Mouse (Mus musculus): Measurements from ENCODE around the gene Nup210.
A peak's percentile ranks its signal among the peaks of the same experiment; 100 is the strongest.
"Not testable (repeated sequence)": the region's sequence is repeated elsewhere in the genome, so short reads cannot be mapped to it uniquely, and the experiment has no call there.

Gene Nup210

DNA sequence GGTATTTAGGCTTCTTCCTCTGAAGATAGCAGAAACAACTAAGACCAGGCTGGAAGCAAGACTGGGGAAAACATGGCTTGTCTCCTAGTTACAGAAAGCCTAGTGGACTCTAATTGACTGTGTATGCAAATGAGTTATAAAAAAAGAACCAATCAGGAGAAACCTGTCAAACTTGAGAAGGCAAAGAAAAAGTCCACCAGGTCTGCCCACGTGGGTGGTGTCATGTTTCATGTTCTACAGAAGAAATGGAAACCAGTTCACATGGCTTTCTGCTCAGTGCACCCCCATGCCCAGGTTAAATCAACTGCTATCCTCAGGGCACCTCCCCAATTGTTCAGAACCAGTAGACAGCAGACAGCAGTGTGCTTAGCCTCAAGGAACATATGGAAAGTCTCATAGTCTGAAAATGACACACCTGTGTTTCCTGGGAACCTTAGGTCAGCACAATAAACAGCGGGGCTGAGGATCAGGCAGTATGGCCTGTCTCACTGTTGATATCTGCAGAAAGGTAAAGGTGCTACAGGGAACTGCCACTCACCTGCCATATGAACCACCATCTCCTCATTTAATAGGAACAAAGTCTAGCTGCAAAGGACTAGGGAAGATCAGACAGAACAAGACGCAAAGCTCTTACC, 11.7 kb downstream of the Nup210 start:
- DNase-seq (ENCODE audit: low read depth) = no peak

DNA sequence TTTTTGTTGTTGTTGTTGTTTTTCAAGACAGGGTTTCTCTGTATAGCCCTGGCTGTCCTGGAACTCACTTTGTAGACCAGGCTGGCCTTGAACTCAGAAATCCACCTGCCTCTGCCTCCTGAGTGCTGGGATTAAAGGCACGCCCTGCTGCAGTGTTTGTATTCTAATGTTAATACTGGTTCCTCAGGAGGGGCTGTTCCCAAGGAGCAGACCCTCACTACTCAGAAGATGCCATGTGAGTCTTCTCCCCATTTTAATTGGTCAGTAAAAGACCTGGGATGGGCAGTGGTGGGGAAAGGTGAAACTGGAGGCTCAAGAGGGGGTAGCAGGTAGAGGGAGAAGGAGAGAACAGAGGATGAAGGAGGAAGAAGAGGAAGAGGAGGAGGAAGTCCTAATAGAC, 13.2 kb downstream of the Nup210 start:
- not testable (repeated sequence) for DNase-seq (ENCODE audit: low read depth)

DNA sequence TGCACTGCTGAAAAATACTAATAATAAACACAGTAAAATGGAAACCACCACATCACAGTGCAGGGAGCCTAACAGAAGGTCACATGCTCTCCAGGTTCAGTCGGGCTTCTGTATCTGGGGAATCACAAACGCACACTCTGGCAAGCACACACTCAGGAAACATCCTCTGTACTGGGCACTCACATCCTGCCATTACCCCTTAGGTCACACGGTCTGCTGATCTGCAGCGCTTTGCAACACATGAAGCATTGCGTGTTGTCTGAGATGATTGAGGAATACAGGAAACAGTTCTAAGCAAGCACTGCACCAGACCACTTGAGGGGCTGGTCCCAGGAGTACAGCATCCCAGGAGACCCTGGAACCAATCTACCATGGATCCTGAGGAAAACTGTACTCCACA, 16.0 kb downstream of the Nup210 start:
- DNase-seq (ENCODE audit: low read depth) = no peak

DNA sequence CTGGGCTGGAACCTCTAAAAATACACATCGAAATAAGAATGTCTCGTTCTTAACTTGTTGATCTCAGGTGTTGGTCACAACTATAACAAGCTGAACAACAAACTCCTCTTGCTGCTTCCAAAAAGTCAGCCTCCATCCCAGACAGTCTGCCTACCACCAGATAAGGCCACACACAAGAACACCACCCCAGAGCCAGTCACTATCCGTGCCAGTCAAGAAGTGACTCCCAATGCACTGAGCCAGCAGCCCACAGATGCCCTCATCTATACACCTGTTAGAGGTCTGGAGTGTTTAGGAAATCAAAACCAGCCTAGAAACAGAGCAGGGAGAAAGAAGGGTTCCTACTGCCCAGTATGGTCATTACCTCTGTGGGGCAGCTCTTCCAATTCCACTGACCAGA, 18.8 kb downstream of the Nup210 start:
- no peak for DNase-seq (ENCODE audit: low read depth)

DNA sequence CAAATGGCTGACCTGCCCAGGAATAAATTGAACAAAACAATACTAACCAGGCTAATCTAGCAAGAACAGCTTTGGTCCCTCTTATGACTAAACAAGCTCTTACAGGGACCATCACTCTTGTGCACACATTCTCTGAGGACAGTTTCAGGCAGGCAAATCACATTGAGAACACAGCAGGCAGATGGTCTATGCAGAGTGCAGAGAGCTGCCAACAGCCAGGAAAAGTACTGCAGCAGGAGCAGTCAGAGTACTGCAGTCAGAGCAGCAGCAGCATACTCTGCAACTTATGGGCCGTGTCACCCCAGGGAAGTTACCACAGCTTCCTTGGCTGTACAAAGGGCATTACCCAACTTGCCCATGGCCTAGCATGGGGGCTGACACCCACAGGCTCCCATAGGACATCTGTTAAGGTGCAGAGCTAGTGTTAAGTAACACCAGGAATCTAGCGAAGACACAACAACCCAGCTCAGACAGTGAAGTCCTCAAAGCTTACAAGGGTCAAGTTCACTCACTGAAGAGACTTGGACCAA, 21.5 kb downstream of the Nup210 start:
- no peak for DNase-seq (ENCODE audit: low read depth)

DNA sequence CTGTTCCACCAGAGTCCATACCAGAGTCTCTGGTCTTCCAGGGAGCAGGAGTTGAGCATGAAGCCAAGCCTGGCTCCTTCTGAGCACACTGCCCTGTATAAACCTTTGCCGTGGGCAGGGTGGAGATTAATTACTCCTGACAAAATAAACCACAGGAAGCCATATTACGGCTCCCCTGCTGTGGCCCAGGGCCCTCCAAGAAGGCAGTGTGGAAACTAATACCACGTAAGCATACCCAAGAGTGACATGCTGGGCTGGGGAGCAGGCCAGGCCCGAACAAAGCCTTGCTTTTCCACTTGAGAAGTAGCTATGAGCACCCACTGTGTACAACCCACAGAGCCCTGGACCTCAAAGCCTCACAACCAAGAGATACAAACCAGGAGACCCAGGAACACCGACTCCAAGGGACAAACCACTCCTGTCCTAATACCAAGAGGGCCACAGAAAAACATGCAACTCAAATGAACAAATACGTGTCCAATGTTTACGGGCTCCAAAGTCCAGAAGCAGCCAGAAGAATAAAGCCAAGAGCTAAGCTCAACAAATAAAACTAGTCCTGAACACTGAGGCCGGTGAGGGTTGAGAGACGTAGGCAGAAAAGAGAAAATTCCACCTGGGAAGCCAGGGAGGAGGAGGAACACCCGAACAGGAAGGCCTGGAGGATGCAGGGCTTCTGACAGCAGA, 24.3 kb downstream of the Nup210 start:
- peak; percentile 89 for DNase-seq (ENCODE audit: low read depth)

DNA sequence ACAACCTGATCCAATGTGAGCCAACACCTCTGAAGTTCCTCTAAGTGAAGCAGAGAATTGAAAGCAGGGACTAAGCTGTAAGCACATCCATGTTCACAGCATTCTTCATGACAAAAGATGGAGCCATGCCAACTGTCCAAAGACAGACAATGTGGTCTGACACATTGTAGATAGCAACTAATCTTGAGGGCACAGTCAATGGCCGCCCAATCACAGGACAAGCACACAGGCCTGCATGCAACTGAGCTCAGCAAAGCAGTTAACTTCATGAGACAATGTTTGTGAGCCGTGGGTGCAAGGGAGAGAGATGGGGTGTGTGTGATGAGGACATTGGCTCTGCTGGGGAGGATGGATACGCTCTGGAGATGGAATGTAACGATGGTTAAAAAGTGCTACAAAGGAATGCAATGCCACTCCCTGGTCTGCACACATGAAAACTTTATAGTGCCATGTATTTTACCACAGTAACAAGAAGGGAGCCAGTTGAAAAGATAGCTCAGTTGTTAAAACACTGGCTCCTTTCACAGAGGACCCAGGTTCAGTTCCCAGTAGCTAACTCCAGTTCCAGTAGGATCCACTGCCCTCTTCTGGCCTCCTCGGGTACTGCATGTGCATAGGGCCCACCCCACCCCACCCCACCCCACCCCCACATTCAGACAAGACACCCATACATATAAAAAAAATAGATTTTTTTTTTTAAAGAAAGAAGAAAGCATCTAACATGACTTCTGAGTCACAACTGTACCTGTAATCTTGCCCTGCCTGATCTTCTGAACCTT, 31.3 kb downstream of the Nup210 start:
- DNase-seq (ENCODE audit: low read depth) = no peak

DNA sequence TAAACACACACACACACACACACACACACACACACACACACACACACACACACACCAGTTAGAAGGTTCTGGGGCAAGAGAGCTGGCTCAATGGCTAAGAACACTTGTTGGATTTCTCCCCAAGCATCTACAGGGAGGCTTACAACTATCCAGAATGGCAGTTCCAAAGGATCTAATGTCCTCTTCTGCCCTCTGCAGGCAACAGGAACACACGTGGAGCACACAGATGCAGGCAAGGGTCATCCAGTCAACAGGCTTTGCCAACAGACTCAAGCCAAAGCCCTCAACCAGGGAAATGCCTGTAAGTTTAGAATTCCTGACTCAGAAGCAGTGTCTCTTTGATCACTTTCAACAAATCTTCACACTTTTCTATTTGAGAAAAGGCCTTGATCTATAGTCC, 36.6 kb downstream of the Nup210 start:
- no peak for DNase-seq (ENCODE audit: low read depth)

DNA sequence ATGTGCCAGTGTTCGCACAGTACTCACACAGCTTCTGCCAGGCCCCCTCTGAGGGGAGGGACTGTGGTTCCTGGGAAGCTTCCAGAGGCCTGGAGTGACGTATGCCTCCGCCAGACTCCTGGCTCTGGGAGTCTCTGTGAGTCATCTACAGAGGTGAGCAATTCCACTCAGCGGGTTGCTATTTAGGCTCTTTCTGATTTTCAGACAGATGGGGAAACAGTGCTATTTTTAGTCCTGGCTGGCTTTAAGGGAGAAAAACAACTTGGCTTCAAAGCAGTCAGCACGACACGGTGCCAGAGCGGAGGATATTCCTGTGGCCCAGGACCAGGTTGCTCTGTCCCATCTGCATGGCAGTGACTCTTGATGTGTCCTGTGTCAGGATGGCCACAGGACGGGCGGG, 40.4 kb downstream of the Nup210 start:
- peak; percentile 95 for DNase-seq (ENCODE audit: low read depth)

DNA sequence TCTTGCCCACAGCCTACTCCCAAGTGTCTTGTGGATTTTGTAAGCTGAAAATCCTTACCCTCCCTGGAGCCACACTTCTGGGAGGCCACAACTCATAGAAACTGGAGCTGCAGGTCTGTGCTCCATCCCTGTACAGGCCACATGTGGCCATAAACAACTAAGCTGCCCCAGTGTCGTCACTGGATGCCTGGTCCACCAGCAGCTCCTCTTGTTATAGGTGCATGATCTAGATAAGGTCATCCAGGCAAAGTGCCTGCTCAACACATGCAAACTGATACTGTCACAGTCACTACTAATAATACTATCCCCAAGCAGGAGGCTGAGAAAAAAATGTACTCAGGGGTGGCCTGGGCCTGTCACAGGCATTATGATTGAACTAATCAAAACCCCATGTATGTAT, 48.1 kb downstream of the Nup210 start:
- DNase-seq (ENCODE audit: low read depth) = no peak

DNA sequence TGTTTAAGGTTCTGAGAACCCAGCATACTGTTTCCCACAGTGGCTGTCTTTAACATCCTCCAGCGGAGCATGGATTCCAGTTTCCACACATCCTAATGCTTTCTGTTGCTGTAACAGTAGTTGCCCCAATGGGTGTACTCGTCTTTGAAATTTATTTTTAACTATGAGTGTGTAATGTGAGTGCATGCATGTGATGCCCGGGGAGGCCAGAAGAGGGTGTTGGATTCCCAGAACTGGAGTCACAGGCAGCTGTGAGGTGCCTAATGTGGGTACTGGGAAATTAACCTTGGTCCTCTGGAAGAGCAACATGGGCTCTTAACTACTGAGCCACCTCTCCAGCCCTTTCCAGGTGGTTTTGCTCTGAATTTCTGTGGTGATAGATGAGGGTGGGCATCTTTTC, 49.6 kb downstream of the Nup210 start:
- no peak for DNase-seq (ENCODE audit: low read depth)

DNA sequence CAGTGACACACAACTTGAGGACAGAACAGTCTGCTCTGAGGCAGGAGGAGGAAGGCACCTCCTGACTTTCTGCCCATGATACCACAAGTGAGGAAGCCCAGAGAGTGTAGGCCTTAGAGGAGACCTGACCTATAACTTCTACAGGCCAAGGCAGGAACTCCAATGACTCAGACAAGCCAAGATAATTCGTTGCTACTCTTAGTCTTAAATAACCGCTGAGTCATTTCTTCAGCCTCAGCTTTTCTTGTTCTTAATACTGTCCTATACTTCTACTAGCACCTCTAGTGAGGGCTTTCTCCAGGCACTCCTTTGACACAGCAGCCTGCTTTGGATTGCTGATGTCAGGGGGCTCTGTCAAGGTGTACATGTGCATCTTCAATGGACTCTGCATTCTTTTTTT, 55.3 kb downstream of the Nup210 start:
- no peak for DNase-seq (ENCODE audit: low read depth)

DNA sequence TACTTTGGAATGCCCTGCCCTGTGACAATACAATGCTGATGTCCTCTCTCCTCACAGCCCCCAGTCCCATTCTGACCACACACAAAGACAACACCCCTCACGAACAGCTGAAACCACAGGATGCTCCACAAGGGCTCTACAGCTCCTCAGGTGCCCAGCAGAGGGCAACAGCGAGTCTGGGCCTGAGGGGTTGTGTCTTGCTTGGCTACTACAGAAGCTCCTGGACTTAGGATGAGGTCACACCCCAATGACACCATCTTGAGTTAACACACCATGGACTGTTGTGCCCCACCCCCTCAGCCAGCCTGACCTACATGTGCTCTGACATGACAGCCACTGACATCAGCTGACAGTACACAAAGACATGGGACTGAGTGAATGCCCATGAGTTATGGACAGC, 56.9 kb downstream of the Nup210 start:
- DNase-seq (ENCODE audit: low read depth) = no peak

DNA sequence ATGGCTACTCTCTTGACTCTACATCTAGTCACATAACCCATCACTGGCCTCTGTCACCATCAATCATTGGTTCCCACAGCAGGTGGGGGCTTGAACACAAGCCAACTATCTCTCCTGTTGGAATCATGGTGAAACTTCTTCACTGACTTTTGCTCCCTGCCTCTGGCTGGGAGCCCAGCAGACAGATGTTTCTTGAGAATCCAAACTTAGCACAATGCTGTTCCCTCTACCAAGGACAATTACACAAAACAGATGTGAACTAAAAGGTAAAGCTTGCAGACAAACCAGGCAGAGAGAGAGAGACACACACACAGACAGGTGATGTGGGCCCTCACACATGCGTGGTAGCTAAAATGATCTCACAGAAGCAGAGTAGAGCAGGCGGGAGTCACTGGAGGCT, 58.6 kb downstream of the Nup210 start:
- no peak for DNase-seq (ENCODE audit: low read depth)

DNA sequence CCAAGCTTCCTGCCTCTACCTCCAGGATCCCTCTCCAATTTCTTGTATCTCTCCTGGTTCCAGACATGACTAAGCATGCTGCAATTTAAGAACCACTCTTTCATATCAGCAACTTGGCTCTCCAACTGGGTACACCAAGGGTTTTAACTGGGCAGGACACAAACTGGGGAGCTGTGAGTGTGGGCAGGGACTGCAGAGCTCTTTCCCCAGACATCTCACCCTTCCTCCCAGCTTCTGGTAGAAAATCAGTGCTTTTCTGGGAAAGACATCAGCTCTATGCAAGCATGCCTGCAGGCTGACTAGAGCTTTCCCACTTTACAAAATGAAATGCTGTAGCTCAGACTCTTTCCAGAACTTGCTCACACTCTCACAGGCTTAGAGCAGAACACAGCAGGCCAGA, 60.3 kb downstream of the Nup210 start:
- DNase-seq (ENCODE audit: low read depth) = no peak

DNA sequence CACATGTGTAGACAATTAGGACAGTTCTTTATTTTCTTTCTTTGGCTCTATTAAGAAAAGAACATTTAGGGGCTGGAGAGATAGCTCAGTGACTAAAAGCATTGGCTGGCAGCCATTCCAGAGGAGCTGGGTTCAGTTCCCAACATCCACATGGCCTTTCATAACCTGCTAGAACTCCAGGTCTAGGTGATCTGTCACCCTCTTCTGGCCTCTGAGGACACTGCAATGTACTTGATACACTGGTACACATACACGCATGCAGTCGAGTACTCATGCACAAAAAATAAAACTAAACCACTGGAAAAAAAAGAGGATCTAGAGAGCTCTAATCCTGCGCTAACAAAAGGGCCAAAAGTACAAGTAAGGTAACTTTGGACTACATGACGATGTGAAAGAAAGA, 64.1 kb downstream of the Nup210 start:
- DNase-seq (ENCODE audit: low read depth) = no peak

DNA sequence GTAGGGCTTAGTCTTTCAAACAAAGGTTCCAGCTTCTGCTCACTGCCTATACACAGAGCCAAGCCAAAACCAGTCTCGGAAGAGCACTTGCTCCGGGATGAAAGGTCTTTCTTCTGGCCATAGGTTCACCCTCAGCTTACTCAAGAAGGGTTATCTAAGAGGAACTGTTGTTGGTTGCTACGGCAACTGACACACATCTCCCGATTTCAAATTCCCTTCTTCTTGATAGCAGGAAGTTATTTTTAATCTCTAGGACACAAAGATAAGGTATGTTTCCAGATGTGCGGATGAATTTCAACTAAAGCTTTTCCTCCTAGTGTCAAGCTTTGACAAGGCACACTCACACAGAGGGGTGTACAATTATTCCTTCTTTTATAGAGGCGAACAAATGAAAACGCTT, 68.6 kb downstream of the Nup210 start:
- DNase-seq (ENCODE audit: low read depth) = no peak

DNA sequence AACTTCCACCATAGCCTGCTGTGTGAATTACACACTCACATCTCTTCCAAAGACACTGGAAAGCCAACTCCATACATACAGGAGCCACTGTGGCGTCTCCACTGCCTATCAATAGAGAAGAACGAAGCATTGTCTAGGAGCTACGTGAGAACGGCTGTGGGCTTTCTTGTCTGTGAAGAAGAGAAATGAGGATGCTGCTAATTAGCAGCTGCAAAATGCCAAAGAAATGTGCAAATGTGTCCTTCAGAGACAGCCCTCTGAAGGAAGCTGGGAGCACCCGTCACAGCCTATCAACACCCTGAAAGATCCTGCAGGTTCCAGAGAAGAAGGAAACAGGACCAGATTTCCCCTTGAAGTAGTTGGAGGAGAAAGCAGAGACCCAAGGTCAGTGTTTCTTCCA, 69.2 kb downstream of the Nup210 start:
- no peak for DNase-seq (ENCODE audit: low read depth)

DNA sequence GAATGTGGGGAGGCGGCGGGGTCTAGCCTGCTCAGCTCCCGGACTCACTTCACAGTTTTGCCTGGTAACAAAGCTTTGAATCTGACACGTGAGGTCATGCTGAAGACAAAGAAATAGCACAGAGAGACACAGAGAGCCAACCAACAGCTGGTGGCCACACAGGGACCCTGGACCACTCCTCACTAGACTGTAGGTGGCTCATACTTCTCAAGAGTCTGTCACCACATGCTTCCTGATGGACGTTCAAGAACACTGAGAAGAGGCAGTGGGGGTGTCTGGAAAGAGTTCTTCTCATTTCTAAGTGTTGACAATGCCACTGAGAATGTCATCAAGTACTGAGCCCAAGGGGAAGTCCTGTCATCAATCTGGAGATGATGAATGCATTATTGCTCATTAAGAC, 70.4 kb downstream of the Nup210 start:
- no peak for DNase-seq (ENCODE audit: low read depth)

DNA sequence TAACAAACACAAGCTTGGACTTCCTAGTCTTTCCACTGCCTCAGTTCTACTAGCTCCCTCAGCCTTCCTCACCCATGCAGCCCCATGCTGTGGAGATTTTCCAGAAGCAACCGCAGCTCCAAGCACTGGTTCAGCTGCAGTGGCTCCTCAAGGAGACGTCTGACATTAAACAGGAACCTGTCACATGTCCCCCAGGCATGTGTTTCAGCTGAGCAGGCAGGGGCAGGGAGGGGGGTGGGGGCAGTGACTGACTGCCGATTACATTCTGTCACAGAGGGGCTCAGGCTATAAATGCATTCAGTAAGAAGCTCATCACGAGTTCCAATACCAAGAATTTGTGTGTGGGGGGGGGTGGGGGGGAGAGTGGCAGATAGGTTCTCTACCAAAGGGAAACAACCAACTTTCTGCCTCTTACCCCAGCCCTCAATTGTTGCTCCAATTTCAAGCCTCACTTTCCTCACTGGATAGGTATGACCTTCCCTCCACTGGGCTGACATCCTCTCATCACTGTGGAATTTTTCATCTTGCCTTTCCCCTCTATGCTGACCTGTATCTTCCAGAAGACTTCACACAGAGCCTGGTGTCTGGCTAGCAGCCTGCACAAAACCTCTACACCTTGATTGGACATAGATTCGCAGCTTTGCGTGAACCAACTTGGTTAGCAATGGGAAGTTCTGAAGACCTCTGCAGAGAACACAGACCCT, 71.8 kb downstream of the Nup210 start:
- DNase-seq (ENCODE audit: low read depth) = no peak

DNA sequence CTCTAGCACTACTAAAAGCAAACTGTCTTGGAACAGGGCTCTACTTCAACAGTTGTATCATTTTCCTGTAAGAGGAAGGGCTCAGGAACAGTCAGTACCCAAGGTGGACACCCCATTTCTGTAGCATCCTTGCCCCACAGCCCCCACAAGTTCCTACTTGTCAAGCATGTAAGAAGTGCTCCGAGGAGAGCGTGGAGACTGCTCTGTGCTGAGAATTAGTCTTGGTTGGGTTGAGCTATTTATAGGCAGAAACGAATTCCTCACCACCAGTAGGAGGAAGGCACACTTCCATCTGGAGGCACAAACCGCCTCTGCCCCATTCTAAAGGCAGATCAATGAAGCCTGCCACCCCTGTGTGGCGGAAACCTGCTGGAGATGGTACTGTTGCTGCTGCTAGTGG, 75.3 kb downstream of the Nup210 start:
- no peak for DNase-seq (ENCODE audit: low read depth)

DNA sequence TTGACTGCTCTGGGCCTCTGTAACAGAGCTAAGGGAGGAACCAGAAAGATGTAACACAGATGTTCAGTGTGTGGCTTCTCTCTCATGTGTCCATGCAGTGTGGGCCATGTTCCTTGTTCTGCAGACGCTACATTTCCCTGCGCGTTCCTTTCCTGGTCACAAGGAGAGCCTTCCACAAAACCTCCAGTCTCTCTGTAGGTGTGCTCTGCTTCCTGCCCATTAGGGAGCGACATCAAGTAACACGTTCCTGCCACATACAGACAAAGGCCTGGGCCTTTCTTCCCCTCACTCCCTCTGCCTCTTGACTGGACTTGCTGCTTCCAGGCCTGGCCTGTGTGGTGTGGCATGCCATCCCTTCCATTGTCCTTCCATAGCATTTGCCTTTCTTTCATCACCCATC, 88.4 kb downstream of the Nup210 start:
- DNase-seq (ENCODE audit: low read depth) = no peak

DNA sequence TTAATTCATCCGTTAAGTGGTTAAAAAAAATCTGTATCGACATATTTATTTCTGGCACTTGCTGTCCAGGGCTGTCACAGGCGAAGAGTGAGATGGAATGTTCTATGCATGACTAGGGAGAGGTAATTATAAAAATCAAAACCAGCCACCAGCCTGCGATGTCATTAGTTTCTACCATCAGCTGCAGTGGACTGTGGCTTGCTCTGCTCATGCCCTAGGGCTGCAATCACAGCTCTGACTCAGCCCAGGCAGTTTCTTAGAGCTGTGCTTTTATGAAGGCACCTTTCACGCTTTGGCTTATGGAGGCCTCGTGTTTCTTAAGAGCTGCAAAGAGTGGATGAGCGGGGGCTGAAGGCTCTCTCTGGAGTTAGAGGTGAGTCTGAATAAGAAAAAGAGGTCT, 95.8 kb downstream of the Nup210 start:
- peak; percentile 15 for DNase-seq (ENCODE audit: low read depth)

Data from fibroblast of lung, adult 2 months (primary cell).